Mouse (Mus musculus): ENCODE measurements around the gene Pigc. TPM values are rescaled to one million over a fixed set of nuclear protein-coding genes. Genes with fewer than 3 reads are reported as not detected.
A peak's percentile ranks its signal among the peaks of the same experiment; 100 is the strongest.

The Pigc gene
- total and polyA plus RNA-seq, 3 experiments: 11.7 to 17.4 (median 12.4) TPM

- dilution Hi-C loops (cut with MboI; ENCODE audit: extremely low pct_ligation_motif_present, extremely low pct_unique_long_range_greater_than_20kb, low sequenced_read_pairs): no loop called here
- H3K4me2 ChIP-seq (ENCODE audit: insufficient read depth, low read depth, poor library complexity, severe bottlenecking): no peak overlapping the region
- peaks cover 0 to 11% of the 10 kb centered on the region in 2 experiments; a peak in 3 of 4 replicates for H3K4me1 ChIP-seq (ENCODE audit: control insufficient read depth in 1 of 2, insufficient read depth in 2 of 2)
- no peaks in the 10 kb centered on the region for H3K79me2 ChIP-seq (replicated peaks; ENCODE audit: control insufficient read depth, extremely low read depth, insufficient read depth, poor library complexity, severe bottlenecking)
- H3K4me3 ChIP-seq (replicated peaks in 1 of 3; ENCODE audit: low read depth in 2 of 3, low read length in 2 of 3, poor library complexity in 1 of 3): no peak overlapping the region
- no peak for TF ChIP-seq RCOR1 (conservative IDR thresholded peaks at IDR 0.05; ENCODE audit: low read depth, low read length)
- 0 out of 2 replicates have a peak, but pooled peaks have one; percentile 17 for TF ChIP-seq BHLHE40 (IDR thresholded peaks at IDR 0.05; ENCODE audit: low read depth, low read length)
- H3K9me3 ChIP-seq (replicated peaks; ENCODE audit: low read length): no peaks in the 10 kb centered on the region
- no peak for DNase-seq (ENCODE audit: extremely low read depth)
- no peaks in the 10 kb centered on the region for H3K27me3 ChIP-seq (replicated peaks)
- H3K36me3 ChIP-seq (replicated peaks in 1 of 2; ENCODE audit: control insufficient read depth in 1 of 2, insufficient read depth in 1 of 2, low read length in 1 of 2): no peaks in the 10 kb centered on the region
- in situ Hi-C loops (cut with MboI; ENCODE audit: low pct_ligation_motif_present, low pct_unique_long_range_greater_than_20kb, low sequenced_read_pairs): no loop called here
- H3K9ac ChIP-seq (ENCODE audit: insufficient read depth, low read depth): no peak overlapping the region
- no peak overlapping the region; the same call in 1 of the 2 replicates for H3K27ac ChIP-seq (ENCODE audit: insufficient read depth, low read depth)
These were observed 22.9 kb downstream of the Pigc start for GRCm38 (mm10) chr1:161991846-161992245.

GRCm38 (mm10) chr1:161992389-161992788, 23.4 kb downstream of the Pigc start:
- Histone ChIP-seq H3K79me2 (replicated peaks; ENCODE audit: control insufficient read depth, extremely low read depth, insufficient read depth, poor library complexity, severe bottlenecking) (no peaks in the 10 kb centered on the region), H3K27me3 (replicated peaks) (no peaks in the 10 kb centered on the region), H3K4me1 (ENCODE audit: control insufficient read depth in 1 of 2, insufficient read depth in 2 of 2) (peaks cover 2 to 14% of the 10 kb centered on the region in 2 experiments; a peak in 3 of 4 replicates), H3K27ac (ENCODE audit: insufficient read depth, low read depth) (no peak overlapping the region), H3K9ac (ENCODE audit: insufficient read depth, low read depth) (no peak overlapping the region), H3K4me3 (replicated peaks in 1 of 3; ENCODE audit: low read depth in 2 of 3, low read length in 2 of 3, poor library complexity in 1 of 3) (no peak overlapping the region), H3K9me3 (replicated peaks; ENCODE audit: low read length) (no peaks in the 10 kb centered on the region), H3K36me3 (replicated peaks in 1 of 2; ENCODE audit: control insufficient read depth in 1 of 2, insufficient read depth in 1 of 2, low read length in 1 of 2) (no peaks in the 10 kb centered on the region), H3K4me2 (ENCODE audit: insufficient read depth, low read depth, poor library complexity, severe bottlenecking) (no peak overlapping the region)
- TF ChIP-seq ELF1 (IDR thresholded peaks at IDR 0.05; ENCODE audit: low read depth, low read length) (no peak), JUN (IDR thresholded peaks at IDR 0.05; ENCODE audit: insufficient read depth, low read depth, low read length) (no peak), MEF2A (IDR thresholded peaks at IDR 0.05; ENCODE audit: borderline replicate concordance, low read depth, low read length) (no peak)
- dilution Hi-C loops (cut with MboI; ENCODE audit: extremely low pct_ligation_motif_present, extremely low pct_unique_long_range_greater_than_20kb, low sequenced_read_pairs) (no loop called here), in situ Hi-C loops (cut with MboI; ENCODE audit: low pct_ligation_motif_present, low pct_unique_long_range_greater_than_20kb, low sequenced_read_pairs) (no loop called here)
- no peak for DNase-seq (ENCODE audit: extremely low read depth)

GRCm38 (mm10) chr1:161998781-161999180, 29.8 kb downstream of the Pigc start:
- Histone ChIP-seq H3K4me1 (ENCODE audit: control insufficient read depth in 1 of 2, insufficient read depth in 2 of 2) (peaks cover 14 to 24% of the 10 kb centered on the region in 2 experiments), H3K4me2 (ENCODE audit: insufficient read depth, low read depth, poor library complexity, severe bottlenecking) (peak overlapping the region; percentile 44; the same call in 1 of the 2 replicates), H3K27me3 (replicated peaks) (no peaks in the 10 kb centered on the region), H3K4me3 (replicated peaks in 1 of 3; ENCODE audit: low read depth in 2 of 3, low read length in 2 of 3, poor library complexity in 1 of 3) (no peak overlapping the region), H3K9me3 (replicated peaks; ENCODE audit: low read length) (no peaks in the 10 kb centered on the region), H3K9ac (ENCODE audit: insufficient read depth, low read depth) (0 out of 2 replicates have a peak overlapping the region, but pooled peaks have one; percentile 25), H3K27ac (ENCODE audit: insufficient read depth, low read depth) (no peak overlapping the region), H3K36me3 (replicated peaks in 1 of 2; ENCODE audit: control insufficient read depth in 1 of 2, insufficient read depth in 1 of 2, low read length in 1 of 2) (peaks cover 0 to 3% of the 10 kb centered on the region in 2 experiments), H3K79me2 (replicated peaks; ENCODE audit: control insufficient read depth, extremely low read depth, insufficient read depth, poor library complexity, severe bottlenecking) (no peaks in the 10 kb centered on the region)
- TF ChIP-seq EP300 (IDR thresholded peaks at IDR 0.05; ENCODE audit: low read length) (no peak), ETS1 (conservative IDR thresholded peaks at IDR 0.05; ENCODE audit: low read depth, low read length) (no peak), USF1 (IDR thresholded peaks at IDR 0.05; ENCODE audit: low read depth, low read length) (peak; percentile 50), ELF1 (IDR thresholded peaks at IDR 0.05; ENCODE audit: low read depth, low read length) (0 out of 2 replicates have a peak, but pooled peaks have one; percentile 4)
- DNase-seq (ENCODE audit: extremely low read depth): peak; percentile 39
- dilution Hi-C loops (cut with MboI; ENCODE audit: extremely low pct_ligation_motif_present, extremely low pct_unique_long_range_greater_than_20kb, low sequenced_read_pairs) (no loop called here), in situ Hi-C loops (cut with MboI; ENCODE audit: low pct_ligation_motif_present, low pct_unique_long_range_greater_than_20kb, low sequenced_read_pairs) (no loop called here)
